Mouse (Mus musculus) ES-Bruce4 (cell line): ENCODE results near the gene Asb4.

Experiments
- CTCF ChIP-seq: IDR thresholded peaks from one replicate; pipeline ENCODE4 v1.8.1; 2011; ENCODE audit warnings: low read depth, low read length
- EP300 ChIP-seq: IDR thresholded peaks from 2 replicates; pipeline ENCODE4 v1.6.1; 2011; ENCODE audit warnings: low read depth, low read length; ENCODE audit not compliant: insufficient read depth
- POLR2A ChIP-seq: IDR thresholded peaks from one replicate; pipeline ENCODE4 v1.8.1; 2011; ENCODE audit warnings: low read length; ENCODE audit not compliant: insufficient read depth

DNA sequence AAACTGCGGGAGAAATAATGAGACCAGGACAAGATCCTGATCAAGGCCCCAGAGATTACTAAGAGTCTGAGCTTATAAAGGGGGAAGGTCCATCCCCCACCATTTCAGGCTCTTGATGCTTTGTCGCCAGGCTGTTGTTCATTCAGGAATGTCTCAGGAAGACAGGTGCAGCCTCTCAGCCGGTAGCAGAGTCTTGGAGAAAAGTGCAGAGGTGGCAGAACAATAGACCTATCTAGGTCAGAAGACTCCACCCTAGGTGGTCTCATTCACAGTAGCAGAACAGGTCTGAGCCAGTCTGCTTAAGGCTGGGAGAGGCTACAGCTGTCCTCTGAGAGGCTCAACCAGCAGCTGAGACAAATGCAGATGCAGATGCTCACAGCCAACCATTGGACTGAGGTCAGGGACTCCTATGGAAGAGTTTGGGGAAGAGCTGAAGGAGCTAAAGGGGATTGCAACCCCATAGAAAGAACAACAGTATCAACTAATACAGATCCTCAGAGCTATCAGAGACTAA lies 99.1 kb downstream of the Asb4 start:
- TF ChIP-seq EP300 (peak; percentile 97), CTCF (no peak), POLR2A (no peak)
